ENCODE assay signal across 1 mouse cellular context in the genomic region with DNA sequence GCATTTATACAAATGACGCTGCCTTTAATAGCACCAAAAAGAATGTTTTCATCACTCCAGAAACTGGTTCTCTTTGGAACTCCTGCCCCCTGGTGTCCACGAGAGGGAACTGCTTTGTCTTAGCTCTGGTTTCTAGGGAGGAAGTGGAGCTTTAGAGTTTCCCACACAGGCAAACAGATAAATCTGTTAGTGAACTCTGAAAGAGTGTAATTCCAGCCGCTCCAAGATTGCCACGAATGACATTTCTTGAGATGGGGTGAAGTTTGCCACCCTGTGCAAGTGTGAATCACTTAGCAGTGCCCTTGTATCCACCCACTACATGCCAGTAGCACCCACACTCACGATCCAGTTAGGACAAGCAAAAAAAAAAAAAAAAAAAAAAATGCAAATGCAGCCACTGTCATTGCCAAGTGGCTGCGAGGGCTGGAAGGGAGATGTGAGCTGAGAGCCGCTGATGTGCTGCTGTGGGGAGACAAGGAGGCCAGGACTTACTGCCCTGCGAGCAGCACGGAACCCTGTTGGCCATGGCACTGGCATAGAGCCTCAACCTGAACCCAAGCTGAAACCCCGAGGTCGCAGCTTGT.
TF ChIP-seq lines count a peak whose summit lies in the region.

No protein-coding gene starts in this region.

TF ChIP-seq in CH12.LX, 34 proteins besides CTCF, POLR2A, EP300 and RAD21 (continued from another document):
- TF ChIP-seq JUN (IDR thresholded peaks at IDR 0.05; ENCODE audit: insufficient read depth, low read depth, low read length), result no peak
